16 mouse cellular contexts compared by ENCODE assay signal in genomic region chr14:80026078-80026477, GRCm38 (mm10). TPM values are rescaled to one million over a fixed set of nuclear protein-coding genes. Genes with fewer than 3 reads are reported as not detected.
DNase-seq lines count a peak whose midpoint lies in the region; ATAC-seq and TF ChIP-seq lines count a peak whose summit lies in the region.
"Had no signal": no experiment of that assay in that cellular context is flagged by ENCODE, and none has a peak within 500 bp of the region (broad histone marks: within the 10 kb centered on the region; RNA-seq: fewer than 3 reads in every experiment).

No protein-coding gene starts in this region.

- TF ChIP-seq EP300 in lung, postnatal 0 days (IDR thresholded peaks at IDR 0.05) = peak; percentile 40; the same call in 1 of the 2 replicates

- no peak for TF ChIP-seq CTCF in lung, postnatal 0 days (IDR thresholded peaks at IDR 0.05)

- no peak overlapping the region for H3K9ac ChIP-seq in embryonic facial prominence, embryonic 14.5 days (ENCODE audit: low read depth, low read length)
- H3K9ac ChIP-seq in embryonic facial prominence, embryonic 15.5 days = no peak overlapping the region
- H3K9ac ChIP-seq in lung, postnatal 0 days (replicated peaks; ENCODE audit: low read depth) = no peak overlapping the region
- no peak overlapping the region for H3K9ac ChIP-seq in hindbrain, embryonic 13.5 days
- H3K9ac ChIP-seq: heart, embryonic 12.5 days; liver, embryonic 14.5 days had no signal

- no peaks in the 10 kb centered on the region for H3K9me3 ChIP-seq in embryonic facial prominence, embryonic 14.5 days (ENCODE audit: control insufficient read depth, low read length)
- H3K9me3 ChIP-seq in embryonic facial prominence, embryonic 10.5 days = no peaks in the 10 kb centered on the region
- no peaks in the 10 kb centered on the region for H3K9me3 ChIP-seq in embryonic facial prominence, embryonic 15.5 days (replicated peaks)
- no peaks in the 10 kb centered on the region for H3K9me3 ChIP-seq in lung, postnatal 0 days (ENCODE audit: low read length)
- no peaks in the 10 kb centered on the region for H3K9me3 ChIP-seq in hindbrain, embryonic 13.5 days
- H3K9me3 ChIP-seq: heart, embryonic 12.5 days; hindbrain, embryonic 10.5 days; limb, embryonic 10.5 days had no signal

- 55% methylated on average over 6 of the region's 6 CpGs for WGBS in embryonic facial prominence, embryonic 14.5 days
- 81% methylated on average over 6 of the region's 6 CpGs for WGBS in embryonic facial prominence, embryonic 10.5 days
- 37% methylated on average over 6 of the region's 6 CpGs for WGBS in embryonic facial prominence, embryonic 15.5 days
- WGBS in lung, postnatal 0 days = 51% methylated on average over 6 of the region's 6 CpGs
- 80% methylated on average over 6 of the region's 6 CpGs for WGBS in hindbrain, embryonic 13.5 days

- no peak overlapping the region for H3K27ac ChIP-seq in embryonic facial prominence, embryonic 14.5 days (replicated peaks; ENCODE audit: low read depth, low read length)
- no peak overlapping the region for H3K27ac ChIP-seq in embryonic facial prominence, embryonic 10.5 days (replicated peaks)
- no peak overlapping the region for H3K27ac ChIP-seq in embryonic facial prominence, embryonic 15.5 days (replicated peaks)
- H3K27ac ChIP-seq in lung, postnatal 0 days (ENCODE audit: low read length) = no peak overlapping the region
- no peak overlapping the region for H3K27ac ChIP-seq in hindbrain, embryonic 13.5 days
- H3K27ac ChIP-seq: hindbrain, embryonic 10.5 days; limb, embryonic 10.5 days; liver, embryonic 14.5 days had no signal

- peak; percentile 9; the same call in 1 of the 2 replicates for ATAC-seq in embryonic facial prominence, embryonic 14.5 days (ENCODE audit: low read depth)
- peak; percentile 79 for ATAC-seq in embryonic facial prominence, embryonic 15.5 days (ENCODE audit: insufficient number of reproducible peaks, low FRiP score, low TSS enrichment, low read depth)
- ATAC-seq in lung, postnatal 0 days = peak; percentile 93
- ATAC-seq in activated CD4-positive, CD25-positive, alpha-beta regulatory T cell, adult 4 months = no peak
- no peak for ATAC-seq in hindbrain, embryonic 13.5 days (ENCODE audit: low FRiP score)
- ATAC-seq: intestine, postnatal 0 days had no signal

- no peaks in the 10 kb centered on the region for H3K36me3 ChIP-seq in embryonic facial prominence, embryonic 14.5 days (ENCODE audit: control insufficient read depth, insufficient read depth, low read length)
- H3K36me3 ChIP-seq in embryonic facial prominence, embryonic 10.5 days (replicated peaks) = no peaks in the 10 kb centered on the region
- no peaks in the 10 kb centered on the region for H3K36me3 ChIP-seq in embryonic facial prominence, embryonic 15.5 days
- H3K36me3 ChIP-seq in lung, postnatal 0 days (ENCODE audit: insufficient read depth, low read length) = no peaks in the 10 kb centered on the region
- H3K36me3 ChIP-seq in hindbrain, embryonic 13.5 days = no peaks in the 10 kb centered on the region
- H3K36me3 ChIP-seq: heart, embryonic 12.5 days; hindbrain, embryonic 10.5 days; limb, embryonic 10.5 days had no signal

- no peak overlapping the region for H3K4me2 ChIP-seq in embryonic facial prominence, embryonic 14.5 days (ENCODE audit: low read depth, low read length)
- no peak overlapping the region for H3K4me2 ChIP-seq in embryonic facial prominence, embryonic 15.5 days (replicated peaks)
- no peak overlapping the region for H3K4me2 ChIP-seq in lung, postnatal 0 days (replicated peaks; ENCODE audit: low read depth, low read length)
- H3K4me2 ChIP-seq in hindbrain, embryonic 13.5 days = no peak overlapping the region
- H3K4me2 ChIP-seq: heart, embryonic 12.5 days had no signal

- no peaks in the 10 kb centered on the region for H3K4me1 ChIP-seq in embryonic facial prominence, embryonic 14.5 days (ENCODE audit: control insufficient read depth, insufficient read depth, low read length)
- H3K4me1 ChIP-seq in embryonic facial prominence, embryonic 10.5 days = no peaks in the 10 kb centered on the region
- H3K4me1 ChIP-seq in embryonic facial prominence, embryonic 15.5 days = no peaks in the 10 kb centered on the region
- no peaks in the 10 kb centered on the region for H3K4me1 ChIP-seq in lung, postnatal 0 days (ENCODE audit: insufficient read depth, low read depth, low read length)
- H3K4me1 ChIP-seq in hindbrain, embryonic 13.5 days (replicated peaks) = no peaks in the 10 kb centered on the region; the same call in 1 of the 2 replicates
- H3K4me1 ChIP-seq: heart, embryonic 12.5 days; hindbrain, embryonic 10.5 days; limb, embryonic 10.5 days had no signal

- no peaks in the 10 kb centered on the region for H3K27me3 ChIP-seq in embryonic facial prominence, embryonic 14.5 days (replicated peaks; ENCODE audit: control insufficient read depth, insufficient read depth, low read length)
- no peaks in the 10 kb centered on the region for H3K27me3 ChIP-seq in embryonic facial prominence, embryonic 10.5 days (replicated peaks; ENCODE audit: low read depth, poor library complexity, severe bottlenecking)
- no peaks in the 10 kb centered on the region for H3K27me3 ChIP-seq in embryonic facial prominence, embryonic 15.5 days
- no peaks in the 10 kb centered on the region for H3K27me3 ChIP-seq in lung, postnatal 0 days (replicated peaks; ENCODE audit: insufficient read depth, low read length)
- no peaks in the 10 kb centered on the region for H3K27me3 ChIP-seq in hindbrain, embryonic 13.5 days
- H3K27me3 ChIP-seq: heart, embryonic 12.5 days had no signal

- H3K4me3 ChIP-seq in embryonic facial prominence, embryonic 14.5 days (ENCODE audit: low read depth, low read length) = no peak overlapping the region
- no peak overlapping the region for H3K4me3 ChIP-seq in embryonic facial prominence, embryonic 10.5 days
- H3K4me3 ChIP-seq in embryonic facial prominence, embryonic 15.5 days (replicated peaks) = no peak overlapping the region
- H3K4me3 ChIP-seq in lung, postnatal 0 days (ENCODE audit: low read depth, low read length) = no peak overlapping the region
- no peak overlapping the region for H3K4me3 ChIP-seq in hindbrain, embryonic 13.5 days
- H3K4me3 ChIP-seq: heart, embryonic 12.5 days; hindbrain, embryonic 10.5 days; limb, embryonic 10.5 days had no signal

- DNase-seq in embryonic facial prominence, embryonic 14.5 days (ENCODE audit: low spot score) = peak; percentile 79
- DNase-seq in embryonic facial prominence, embryonic 10.5 days (ENCODE audit: low spot score) = no peak
- DNase-seq in layer of hippocampus, adult 11-12 months (ENCODE audit: low spot score) = peak; percentile 62
- DNase-seq in layer of hippocampus, postnatal 25 days (ENCODE audit: extremely low spot score in 1 of 2, low spot score in 1 of 2) = no peak
- peak; percentile 75 for DNase-seq in lung, postnatal 0 days (ENCODE audit: low spot score)
- DNase-seq: adrenal gland, postnatal 14 days had no signal

RNA-seq across cellular contexts. Expression of gene Olfm4, which starts 42.2 kb away (rescaled TPM):
- 1.1 TPM in 2 replicates for polyA plus RNA-seq in embryonic facial prominence, embryonic 14.5 days (2014; fragmentation: Nextera tagmentation; extraction: Ambion mirVana)
- 0.21 and 0.68 TPM in 2 replicates for polyA plus RNA-seq in embryonic facial prominence, embryonic 10.5 days (2016; fragmentation: Nextera tagmentation; extraction: Ambion mirVana)
- total RNA-seq in layer of hippocampus, postnatal 25 days (2021) = 1 to 10 TPM; 3.2 to 3.5 TPM
- polyA plus RNA-seq in embryonic facial prominence, embryonic 15.5 days (2015; fragmentation: Nextera tagmentation; extraction: Ambion mirVana) = 1.0 and 1.2 TPM in 2 replicates
- polyA plus RNA-seq in lung, postnatal 0 days (2015; fragmentation: Nextera tagmentation; extraction: Ambion mirVana) = 3.1 and 4.0 TPM in 2 replicates
- polyA plus RNA-seq in activated CD4-positive, CD25-positive, alpha-beta regulatory T cell, adult 4 months (2017; shearing (Covaris generic)) = not detected
- polyA plus RNA-seq in hindbrain, embryonic 13.5 days (2015; fragmentation: Nextera tagmentation; extraction: Ambion mirVana) = 0.75 and 0.81 TPM in 2 replicates
- total RNA-seq: gastrocnemius, adult 18-20 months had no signal
- polyA plus RNA-seq: urinary bladder, adult 2 months had no signal

Comparison
In these comparisons a context has a peak if more than half of its experiments do, and no peak if none do; other contexts are left out.
1. DNase-seq: peak in embryonic facial prominence, embryonic 14.5 days (single experiment), layer of hippocampus, adult 11-12 months (single experiment) and lung, postnatal 0 days (single experiment); none in embryonic facial prominence, embryonic 10.5 days (single experiment) and layer of hippocampus, postnatal 25 days (0 of 2).
2. ATAC-seq: peak in embryonic facial prominence, embryonic 14.5 days (single experiment), embryonic facial prominence, embryonic 15.5 days (single experiment) and lung, postnatal 0 days (single experiment); none in activated CD4-positive, CD25-positive, alpha-beta regulatory T cell, adult 4 months (single experiment) and hindbrain, embryonic 13.5 days (single experiment).